ENCODE assay signal across 8 mouse cellular contexts in genomic region chr8:4676586-4676985, GRCm38 (mm10).
DNase-seq lines count a peak whose midpoint lies in the region; ATAC-seq lines count a peak whose summit lies in the region.

No protein-coding gene starts in this region.

- peak overlapping the region; percentile 98 for H3K4me3 ChIP-seq in megakaryocyte, embryonic 14.5 days (replicated peaks)
- H3K4me3 ChIP-seq in embryonic facial prominence, embryonic 15.5 days (replicated peaks), result peak overlapping the region; percentile 75
- peak overlapping the region; percentile 63 for H3K4me3 ChIP-seq in neural tube, embryonic 15.5 days (replicated peaks)

- peaks cover 16% of the 10 kb centered on the region for H3K4me1 ChIP-seq in megakaryocyte, embryonic 14.5 days
- H3K4me1 ChIP-seq in embryonic facial prominence, embryonic 15.5 days, result peaks cover 6% of the 10 kb centered on the region; the same call in 1 of the 2 replicates
- H3K4me1 ChIP-seq in neural tube, embryonic 15.5 days, result peaks cover 9% of the 10 kb centered on the region

- no peak overlapping the region for H3K9ac ChIP-seq in embryonic facial prominence, embryonic 15.5 days
- H3K9ac ChIP-seq in neural tube, embryonic 15.5 days (replicated peaks), result peak overlapping the region; percentile 77

- no peaks in the 10 kb centered on the region for H3K27me3 ChIP-seq in megakaryocyte, embryonic 14.5 days (replicated peaks)
- no peaks in the 10 kb centered on the region for H3K27me3 ChIP-seq in embryonic facial prominence, embryonic 15.5 days
- no peaks in the 10 kb centered on the region; the same call in 1 of the 2 replicates for H3K27me3 ChIP-seq in neural tube, embryonic 15.5 days (replicated peaks)

- peaks cover 20% of the 10 kb centered on the region for H3K9me3 ChIP-seq in megakaryocyte, embryonic 14.5 days
- 0 out of 2 replicates have a peak, but pooled peaks cover 3% of the 10 kb centered on the region for H3K9me3 ChIP-seq in embryonic facial prominence, embryonic 15.5 days (replicated peaks)
- no peaks in the 10 kb centered on the region for H3K9me3 ChIP-seq in neural tube, embryonic 15.5 days (replicated peaks)

- peak; percentile 1 for DNase-seq in embryo, embryonic 10.5 days (ENCODE audit: low spot score)
- no peak for DNase-seq in embryo, embryonic 10 days (ENCODE audit: low spot score)
- peak; percentile 2 to 13 for DNase-seq in layer of hippocampus, postnatal 14 days (ENCODE audit: low spot score in 2 of 2)
- no peak for DNase-seq in gastrocnemius, postnatal 25 days

- ATAC-seq in megakaryocyte, adult 5-6 weeks (ENCODE audit: poor library complexity, severe bottlenecking), result no peak
- no peak for ATAC-seq in embryonic facial prominence, embryonic 15.5 days (ENCODE audit: insufficient number of reproducible peaks, low FRiP score, low TSS enrichment, low read depth)
- no peak for ATAC-seq in neural tube, embryonic 15.5 days (ENCODE audit: low FRiP score)

- H3K36me3 ChIP-seq in megakaryocyte, embryonic 14.5 days (replicated peaks; ENCODE audit: low read length), result peaks cover 3% of the 10 kb centered on the region
- no peaks in the 10 kb centered on the region for H3K36me3 ChIP-seq in embryonic facial prominence, embryonic 15.5 days
- H3K36me3 ChIP-seq in neural tube, embryonic 15.5 days, result no peaks in the 10 kb centered on the region

- peak overlapping the region; percentile 99; the same call in 1 of the 2 replicates for H3K27ac ChIP-seq in embryonic facial prominence, embryonic 15.5 days (replicated peaks)
- H3K27ac ChIP-seq in neural tube, embryonic 15.5 days (replicated peaks), result peak overlapping the region; percentile 100

- WGBS in embryonic facial prominence, embryonic 15.5 days, result 87% methylated on average over 7 of the region's 7 CpGs
- WGBS in neural tube, embryonic 15.5 days, result 91% methylated on average over 7 of the region's 7 CpGs

- H3K4me2 ChIP-seq in embryonic facial prominence, embryonic 15.5 days (replicated peaks), result peak overlapping the region; percentile 55
- H3K4me2 ChIP-seq in neural tube, embryonic 15.5 days, result peak overlapping the region; percentile 60

Comparison
In these comparisons a context has a peak if more than half of its experiments do, and no peak if none do; other contexts are left out.
1. DNase-seq: peak in embryo, embryonic 10.5 days (single experiment) and layer of hippocampus, postnatal 14 days (2 of 2); none in embryo, embryonic 10 days (single experiment) and gastrocnemius, postnatal 25 days (single experiment).
2. Peak in every context shown above with its lines, with median percentiles within 50 percentile points of each other: H3K4me3 ChIP-seq.